Mouse (Mus musculus): Measurements from ENCODE around the gene Prrc2a.

DNA sequence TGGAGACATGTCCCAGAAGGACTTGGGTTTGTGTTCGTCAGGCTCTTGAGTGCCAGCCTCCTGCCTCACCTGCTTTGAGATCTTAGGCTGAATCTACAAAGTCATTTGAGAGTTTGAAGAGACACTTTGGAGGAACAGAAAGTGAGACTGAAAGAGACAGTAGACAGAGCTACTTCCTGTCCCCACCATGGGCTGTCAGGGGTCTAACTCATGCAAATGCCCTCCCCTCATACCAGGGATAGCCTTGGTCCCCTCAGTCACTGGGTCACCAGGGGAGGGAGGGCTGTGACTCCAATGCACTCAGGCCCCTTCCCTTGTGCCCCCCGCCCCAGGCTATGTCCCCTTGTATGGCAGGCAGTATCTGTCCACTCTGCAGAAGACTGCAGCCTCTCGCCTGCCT lies 8.6 kb upstream of the Prrc2a start:
- no peak for TF ChIP-seq CTCF (IDR thresholded peaks at IDR 0.05; ENCODE audit: borderline replicate concordance, control insufficient read depth, extremely low read depth, insufficient read depth, low read length, poor library complexity)
- no peak for TF ChIP-seq POLR2A (IDR thresholded peaks at IDR 0.05; ENCODE audit: control insufficient read depth, extremely low read depth, insufficient read depth, low read length, poor library complexity)
